Mouse (Mus musculus): ENCODE measurements at regions not wholly inside any gene's neighbourhood (a gene's known extent, or its start where the extent isn't known, plus 50 kb on each side); places are given as distances from the start of the nearest gene placed in this dataset.
"Not testable (repeated sequence)": the region's sequence is repeated elsewhere in the genome, so short reads cannot be mapped to it uniquely, and the experiment has no call there.

DNA sequence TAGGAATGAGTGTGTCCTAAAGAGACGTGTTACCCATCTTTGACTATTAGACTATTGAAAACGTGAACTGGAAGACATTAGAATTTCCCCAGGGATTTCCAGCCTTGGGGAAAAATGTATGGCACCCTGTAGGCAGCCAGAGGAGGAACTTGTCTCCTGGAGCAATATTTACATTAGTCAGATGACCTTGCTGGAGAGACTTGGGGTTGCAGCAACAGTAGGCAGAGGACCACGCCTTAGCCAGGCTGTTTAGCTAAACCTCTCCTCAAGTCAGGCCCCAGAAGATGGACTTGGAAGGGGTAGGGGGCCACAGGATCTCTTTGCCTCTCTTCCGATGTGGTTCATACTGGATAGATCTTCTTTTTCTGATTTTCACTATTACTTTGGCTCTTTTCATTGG, 64.1 kb upstream of the Acpp start:
- ATAC-seq (replicated peaks; ENCODE audit: low read depth, poor library complexity, severe bottlenecking) = no peak

DNA sequence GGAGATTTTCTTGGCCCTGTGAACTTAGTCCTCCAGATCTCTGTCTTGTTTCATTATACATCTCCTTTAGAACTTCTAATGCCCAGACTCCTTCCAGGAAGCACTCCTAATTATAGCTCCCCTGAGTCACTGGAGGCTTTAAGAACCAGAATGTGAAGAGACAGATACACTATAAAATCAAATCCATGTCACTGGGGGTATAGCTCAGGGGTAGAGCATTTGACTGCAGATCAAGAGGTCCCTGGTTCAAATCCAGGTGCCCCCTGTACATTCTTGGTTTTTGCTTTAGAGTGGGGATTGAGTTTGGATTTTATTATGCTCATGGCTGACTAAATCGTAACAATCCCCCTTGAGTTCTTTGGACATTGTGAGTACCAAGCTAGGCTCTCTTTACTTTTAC, 62.4 kb upstream of the Acpp start:
- no peak for ATAC-seq (replicated peaks; ENCODE audit: low read depth, poor library complexity, severe bottlenecking)

DNA sequence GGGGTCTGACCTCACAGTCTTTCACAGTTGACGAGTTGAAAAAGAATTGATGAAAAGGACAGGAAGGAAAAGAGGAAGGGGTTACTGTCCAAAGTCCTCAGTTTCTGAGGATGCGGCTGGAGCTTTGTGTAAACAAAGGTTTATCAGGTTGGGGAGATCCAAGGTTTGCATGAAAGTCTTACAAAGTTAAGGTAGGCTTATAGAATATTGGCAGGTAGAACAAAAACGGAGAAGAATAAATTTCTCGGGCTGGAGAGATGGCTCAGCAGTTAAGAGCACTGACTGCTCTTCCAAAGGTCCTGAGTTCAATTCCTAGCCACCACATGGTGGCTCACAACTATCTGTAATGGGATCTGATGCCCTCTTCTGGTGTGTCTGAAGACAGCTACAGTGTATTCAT, 60.9 kb upstream of the Acpp start:
- not testable (repeated sequence) for ATAC-seq (replicated peaks; ENCODE audit: low read depth, poor library complexity, severe bottlenecking)

DNA sequence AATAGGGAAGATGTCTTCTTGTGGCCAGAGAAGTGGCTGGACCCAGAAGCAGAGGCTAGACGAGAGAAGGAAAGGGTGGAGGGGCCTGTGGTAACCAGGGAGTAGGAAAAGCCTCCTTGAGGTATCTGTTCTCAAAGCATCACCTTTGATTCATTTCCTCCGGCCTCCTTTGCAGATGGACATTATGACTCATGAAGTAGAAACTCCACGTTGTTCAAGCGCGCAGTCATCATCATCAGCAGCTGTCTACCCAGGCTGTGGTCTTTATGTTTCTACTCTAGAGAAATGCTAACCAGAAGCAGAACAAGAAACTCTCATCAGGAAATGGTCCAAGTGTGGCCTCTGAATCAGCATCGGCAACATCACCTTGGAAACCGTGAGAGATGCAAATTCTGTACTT, 50.3 kb upstream of the Acpp start:
- no peak for ATAC-seq (replicated peaks; ENCODE audit: low read depth, poor library complexity, severe bottlenecking)

Measured in common myeloid progenitor, adult 5-6 weeks (primary cell).